Mouse (Mus musculus) intestine, embryonic 16.5 days (tissue): ENCODE data around the gene Olfr623. TPM values are rescaled to one million over a fixed set of nuclear protein-coding genes. Genes with fewer than 3 reads are reported as not detected.

Experiments
- polyA plus RNA-seq: library from polyadenylated mRNA; unstranded; fragments of >200 nt; fragmentation: Nextera tagmentation; extraction: Ambion mirVana; gene quantifications from 2 replicates; pipeline ENCODE4 v1.2.1, GENCODE M21; 2015

The Olfr623 gene
- polyA plus RNA-seq, 1 experiment from 2014 or later = not detected

Other genes with a start within 250 kb of the Olfr623 start
- not detected in 2 replicates for gene Usp17lc, start 248.6 kb downstream of the Olfr623 start, polyA plus RNA-seq
- not detected in 2 replicates for gene Olfr605, start 218.3 kb downstream of the Olfr623 start, polyA plus RNA-seq
- gene Olfr606, start 214.7 kb downstream of the Olfr623 start, polyA plus RNA-seq = not detected in 2 replicates
- gene Olfr607, start 199.5 kb downstream of the Olfr623 start, polyA plus RNA-seq = not detected in 2 replicates
- gene Olfr608, start 193.8 kb downstream of the Olfr623 start, polyA plus RNA-seq = not detected in 2 replicates
- not detected in 2 replicates for gene Olfr609, start 165.6 kb downstream of the Olfr623 start, polyA plus RNA-seq
- not detected in 2 replicates for gene Olfr610, start 151.6 kb downstream of the Olfr623 start, polyA plus RNA-seq
- not detected in 2 replicates for gene Olfr611, start 142.9 kb downstream of the Olfr623 start, polyA plus RNA-seq
- not detected in 2 replicates for gene Olfr612, start 121.0 kb downstream of the Olfr623 start, polyA plus RNA-seq
- not detected in 2 replicates for gene Olfr613, start 115.6 kb downstream of the Olfr623 start, polyA plus RNA-seq
- gene Olfr615, start 107.6 kb downstream of the Olfr623 start, polyA plus RNA-seq = not detected in 2 replicates
- not detected in 2 replicates for gene Olfr616, start 94.6 kb downstream of the Olfr623 start, polyA plus RNA-seq
- gene Olfr617, start 90.6 kb downstream of the Olfr623 start, polyA plus RNA-seq = not detected in 2 replicates
- gene Olfr618, start 73.6 kb downstream of the Olfr623 start, polyA plus RNA-seq = not detected in 2 replicates
- gene Olfr619, start 63.1 kb downstream of the Olfr623 start, polyA plus RNA-seq = not detected in 2 replicates
- not detected in 2 replicates for gene Olfr620, start 51.2 kb downstream of the Olfr623 start, polyA plus RNA-seq
- not detected in 2 replicates for gene Olfr622, start 21.0 kb downstream of the Olfr623 start, polyA plus RNA-seq
- 0.04 and 0.06 TPM in 2 replicates for gene Olfr624, start 7.5 kb upstream of the Olfr623 start, polyA plus RNA-seq
- gene Olfr625-ps1, start 19.0 kb upstream of the Olfr623 start, polyA plus RNA-seq = not detected in 2 replicates
- not detected in 2 replicates for gene Olfr243, start 51.0 kb upstream of the Olfr623 start, polyA plus RNA-seq
- not detected in 2 replicates for gene Olfr628, start 66.7 kb upstream of the Olfr623 start, polyA plus RNA-seq
- not detected in 2 replicates for gene Olfr629, start 81.2 kb upstream of the Olfr623 start, polyA plus RNA-seq
- not detected in 2 replicates for gene Olfr630, start 93.6 kb upstream of the Olfr623 start, polyA plus RNA-seq
- gene Olfr69, start 107.9 kb upstream of the Olfr623 start, polyA plus RNA-seq = not detected in 2 replicates
- gene Olfr68, start 116.0 kb upstream of the Olfr623 start, polyA plus RNA-seq = not detected in 2 replicates
- gene Olfr67, start 128.1 kb upstream of the Olfr623 start, polyA plus RNA-seq = not detected in 2 replicates
- 1,955 and 2,476 TPM in 2 replicates for gene Hbb-bt, start 150.3 kb upstream of the Olfr623 start, polyA plus RNA-seq
- gene Hbb-bs, start 164.4 kb upstream of the Olfr623 start, polyA plus RNA-seq = 6,207 and 7,496 TPM in 2 replicates
- gene Hbb-bh2, start 176.8 kb upstream of the Olfr623 start, polyA plus RNA-seq = not detected in 2 replicates
- gene Hbb-bh1, start 179.5 kb upstream of the Olfr623 start, polyA plus RNA-seq = 0.64 and 1.2 TPM in 2 replicates
- gene Hbb-y, start 189.5 kb upstream of the Olfr623 start, polyA plus RNA-seq = 30.0 and 42.2 TPM in 2 replicates
- gene Olfr66, start 222.6 kb upstream of the Olfr623 start, polyA plus RNA-seq = not detected in 2 replicates
- not detected in 2 replicates for gene Olfr64, start 230.8 kb upstream of the Olfr623 start, polyA plus RNA-seq
- not detected in 2 replicates for gene Olfr65, start 239.8 kb upstream of the Olfr623 start, polyA plus RNA-seq